Mouse (Mus musculus) forebrain, embryonic 11.5 days (tissue): ENCODE data around the gene Rad23a. TPM values are rescaled to one million over a fixed set of nuclear protein-coding genes. Genes with fewer than 3 reads are reported as not detected.

Source experiments
- ATAC-seq: fragments of 200-750 bp; cut with Nextera tagmentation; replicated peaks from 2 replicates; pipeline ENCODE4 v1.8.0; 2017; ENCODE audit warnings: moderate TSS enrichment; ENCODE audit not compliant: low FRiP score
- DNase-seq: peaks from one replicate; pipeline ENCODE4 v3.0.0-alpha.2; 2017; ENCODE audit warnings: low spot score
- H3K27ac ChIP-seq: fragments of 300-500 bp; sonication (generic); 2 replicates; pipeline ENCODE4 v1.5.1; 2014; ENCODE audit warnings: low read depth, low read length
- H3K27me3 ChIP-seq: fragments of 300-500 bp; sonication (generic); 2 replicates; pipeline ENCODE4 v1.6.1; 2014; ENCODE audit warnings: mild to moderate bottlenecking, low read length, mixed read lengths; ENCODE audit not compliant: control insufficient read depth, insufficient read depth
- H3K36me3 ChIP-seq: fragments of 300-500 bp; sonication (generic); 2 replicates; pipeline ENCODE4 v1.6.1; 2014; ENCODE audit warnings: mild to moderate bottlenecking, low read length, moderate library complexity, mixed read lengths; ENCODE audit not compliant: control insufficient read depth, insufficient read depth
- H3K4me1 ChIP-seq: fragments of 300-500 bp; sonication (generic); replicated peaks from 2 replicates; pipeline ENCODE4 v1.6.1; 2014; ENCODE audit warnings: low read length, mixed read lengths; ENCODE audit not compliant: control insufficient read depth, insufficient read depth
- H3K4me2 ChIP-seq: fragments of 300-500 bp; sonication (generic); 2 replicates; pipeline ENCODE4 v1.6.1; 2014; ENCODE audit warnings: low read depth, mild to moderate bottlenecking, low read length, moderate library complexity, mixed read lengths; ENCODE audit not compliant: severe bottlenecking
- H3K4me3 ChIP-seq: fragments of 300-500 bp; sonication (generic); 2 replicates; pipeline ENCODE4 v1.5.1; 2014; ENCODE audit warnings: low read depth, low read length
- H3K9ac ChIP-seq: fragments of 300-500 bp; sonication (generic); 2 replicates; pipeline ENCODE4 v1.6.1; 2014; ENCODE audit warnings: low read length
- H3K9me3 ChIP-seq: fragments of 300-500 bp; sonication (generic); 2 replicates; pipeline ENCODE4 v1.6.1; 2016; ENCODE audit warnings: low read length, mixed read lengths; ENCODE audit not compliant: control insufficient read depth
- WGBS: fragments of 180-500 bp; shearing (Covaris S2); extraction: QIAGEN DNeasy Blood & Tissue Kit; methylation state at CpG from one replicate; pipeline ENCODE4 v1.1.7; 2014; 5-methylcytosine and 5-hydroxymethylcytosine counted together
- polyA plus RNA-seq: library from polyadenylated mRNA; unstranded; fragments of >200 nt; fragmentation: Nextera tagmentation; extraction: Ambion mirVana; gene quantifications from 2 replicates; pipeline ENCODE4 v1.2.1, GENCODE M21; 2014

Gene Rad23a
- 102 and 110 TPM in 2 replicates for polyA plus RNA-seq

DNA sequence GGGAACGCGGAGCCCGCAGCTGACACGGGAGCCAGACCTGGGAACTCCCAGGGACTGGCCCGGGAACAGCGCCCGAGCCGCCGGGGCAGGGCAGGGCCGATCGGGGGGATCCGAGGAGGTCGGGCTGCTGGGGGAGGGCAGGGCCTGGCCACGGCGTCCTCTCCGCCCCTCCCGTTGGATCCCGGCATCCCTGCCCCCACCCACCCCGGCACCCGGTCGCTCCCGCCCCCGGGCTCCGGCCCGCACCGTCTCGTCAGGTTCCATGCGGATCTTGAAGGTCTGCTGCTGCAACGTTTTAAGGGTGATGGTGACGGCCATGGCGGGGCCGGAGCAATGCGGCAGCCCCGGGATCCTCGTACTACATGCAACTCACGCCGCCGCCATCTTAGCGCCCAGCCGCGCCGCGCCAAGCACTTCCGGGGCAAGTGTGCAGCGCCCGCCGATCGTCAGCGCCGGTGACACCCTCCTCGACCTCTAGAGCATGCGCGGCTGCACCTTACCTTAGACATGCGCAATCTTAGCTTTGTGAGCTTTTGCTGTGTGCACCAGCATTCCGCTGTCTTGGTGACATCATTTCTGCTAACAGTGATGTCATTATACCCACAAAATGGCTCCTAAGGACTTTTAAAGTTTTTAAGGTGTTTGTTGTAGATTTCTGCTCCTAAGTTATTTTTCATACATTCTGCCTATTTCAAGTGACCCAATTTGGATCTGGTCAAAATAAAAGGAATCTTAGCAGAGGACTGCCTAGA, at the start of gene Rad23a:
TSS of gene Rad23a (minus strand) at position 418 of the 752 bp plus-strand sequence.
- Histone ChIP-seq H3K27me3 (no peaks in the 10 kb centered on the region), H3K4me3 (peak within 1 kb of the TSS; percentile 97), H3K9me3 (no peaks in the 10 kb centered on the region), H3K9ac (peak within 1 kb of the TSS; percentile 95), H3K4me1 (peaks cover 17% of the 10 kb centered on the region), H3K4me2 (peak within 1 kb of the TSS; percentile 65), H3K27ac (peak within 1 kb of the TSS; percentile 77), H3K36me3 (peaks cover 35% of the 10 kb centered on the region; the same call in 1 of the 2 replicates)
- WGBS: under 1% methylated on average over 53 of the region's 55 CpGs
- DNase-seq (peak; percentile 95), ATAC-seq (peak; percentile 95)

DNA sequence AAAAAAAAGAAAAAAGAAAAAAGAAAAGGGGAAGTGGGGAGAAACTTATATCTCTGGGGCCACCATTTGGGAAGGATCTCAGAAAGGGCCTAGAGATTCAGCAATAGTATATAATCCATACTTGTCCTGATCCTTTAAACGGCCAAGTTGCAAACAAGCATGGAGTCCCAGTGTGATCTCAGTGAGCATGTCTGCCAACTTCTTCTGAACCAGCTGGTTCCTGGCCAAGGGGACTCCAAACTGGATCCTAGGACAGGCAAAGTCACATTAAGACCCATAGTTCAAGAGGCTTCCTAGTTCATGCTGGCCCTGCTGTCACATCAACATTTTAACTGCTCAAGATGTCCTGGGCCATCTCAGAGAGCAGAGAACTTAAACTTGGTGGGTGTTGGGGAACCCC, 48.7 kb upstream of the Rad23a start:
- H3K27me3 ChIP-seq: no peaks in the 10 kb centered on the region
- H3K36me3 ChIP-seq: no peaks in the 10 kb centered on the region; the same call in 1 of the 2 replicates
- H3K9ac ChIP-seq: no peak overlapping the region
- H3K9me3 ChIP-seq: no peaks in the 10 kb centered on the region
- H3K4me3 ChIP-seq: no peak overlapping the region
- no peak for ATAC-seq
- H3K27ac ChIP-seq: no peak overlapping the region
- no peak overlapping the region for H3K4me2 ChIP-seq
- DNase-seq: no peak
- WGBS: 97% methylated on average over 1 of the region's 1 CpGs
- peaks cover 5% of the 10 kb centered on the region; the same call in 1 of the 2 replicates for H3K4me1 ChIP-seq

DNA sequence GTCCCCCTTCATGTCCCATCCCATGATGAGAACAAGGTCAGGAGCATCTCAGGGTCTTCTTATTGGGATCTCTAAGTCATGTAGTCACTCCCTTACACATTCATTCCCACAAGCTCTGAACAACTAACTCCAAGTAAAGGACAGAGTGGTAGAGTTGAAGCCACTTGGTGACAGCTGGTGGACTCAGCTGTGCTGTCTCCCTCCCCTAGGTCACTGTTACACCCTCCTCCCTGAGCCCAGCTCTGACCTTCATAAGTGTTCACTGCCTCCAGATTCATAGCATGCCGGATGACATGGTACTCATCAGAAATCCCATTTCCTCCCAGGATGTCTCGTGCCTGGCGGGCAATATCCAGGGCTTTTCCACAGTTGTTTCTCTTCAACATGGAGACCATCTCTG, 47.8 kb upstream of the Rad23a start:
- DNase-seq: no peak
- ATAC-seq: no peak
- no peak overlapping the region for H3K27ac ChIP-seq
- no peaks in the 10 kb centered on the region for H3K9me3 ChIP-seq
- peaks cover 5% of the 10 kb centered on the region; the same call in 1 of the 2 replicates for H3K4me1 ChIP-seq
- no peak overlapping the region for H3K9ac ChIP-seq
- no peaks in the 10 kb centered on the region for H3K27me3 ChIP-seq
- H3K36me3 ChIP-seq: no peaks in the 10 kb centered on the region; the same call in 1 of the 2 replicates
- no peak overlapping the region for H3K4me2 ChIP-seq
- 96% methylated on average over 3 of the region's 3 CpGs for WGBS
- H3K4me3 ChIP-seq: no peak overlapping the region

DNA sequence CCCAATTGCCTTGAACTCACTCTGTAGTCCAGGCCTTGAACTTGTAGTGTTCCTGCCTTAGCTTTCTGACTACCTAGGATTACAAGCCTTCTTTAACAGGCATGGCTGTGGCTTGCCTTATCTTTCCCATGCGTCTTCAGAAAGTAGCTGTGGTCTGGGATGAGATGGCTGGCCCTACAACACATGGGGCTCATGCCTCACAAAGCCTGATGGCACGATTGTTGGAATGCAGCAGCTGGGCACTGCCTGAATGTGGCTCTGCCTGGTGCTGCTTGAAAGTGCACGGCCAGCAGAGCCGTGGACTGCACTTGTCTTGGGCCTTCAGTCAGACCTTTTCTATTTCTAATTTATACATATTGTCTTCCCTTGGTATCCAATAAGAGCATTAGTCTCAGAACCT, 44.3 kb upstream of the Rad23a start:
- no peak overlapping the region for H3K9ac ChIP-seq
- H3K36me3 ChIP-seq: no peaks in the 10 kb centered on the region; the same call in 1 of the 2 replicates
- H3K4me1 ChIP-seq: no peaks in the 10 kb centered on the region
- H3K4me3 ChIP-seq: no peak overlapping the region
- no peaks in the 10 kb centered on the region for H3K9me3 ChIP-seq
- H3K4me2 ChIP-seq: no peak overlapping the region
- no peak overlapping the region for H3K27ac ChIP-seq
- DNase-seq (no peak), ATAC-seq (no peak)
- WGBS: 88% methylated on average over 4 of the region's 4 CpGs
- no peaks in the 10 kb centered on the region for H3K27me3 ChIP-seq

GRCm38 (mm10) chr8:84878915-84879314, 38.5 kb upstream of the Rad23a start:
- Histone ChIP-seq H3K36me3 (no peaks in the 10 kb centered on the region), H3K27ac (no peak overlapping the region), H3K9me3 (no peaks in the 10 kb centered on the region), H3K27me3 (no peaks in the 10 kb centered on the region), H3K4me2 (no peak overlapping the region), H3K9ac (no peak overlapping the region), H3K4me3 (no peak overlapping the region), H3K4me1 (no peaks in the 10 kb centered on the region)
- no peak for DNase-seq
- WGBS: 85% methylated on average over 1 of the region's 1 CpGs
- ATAC-seq: no peak

DNA sequence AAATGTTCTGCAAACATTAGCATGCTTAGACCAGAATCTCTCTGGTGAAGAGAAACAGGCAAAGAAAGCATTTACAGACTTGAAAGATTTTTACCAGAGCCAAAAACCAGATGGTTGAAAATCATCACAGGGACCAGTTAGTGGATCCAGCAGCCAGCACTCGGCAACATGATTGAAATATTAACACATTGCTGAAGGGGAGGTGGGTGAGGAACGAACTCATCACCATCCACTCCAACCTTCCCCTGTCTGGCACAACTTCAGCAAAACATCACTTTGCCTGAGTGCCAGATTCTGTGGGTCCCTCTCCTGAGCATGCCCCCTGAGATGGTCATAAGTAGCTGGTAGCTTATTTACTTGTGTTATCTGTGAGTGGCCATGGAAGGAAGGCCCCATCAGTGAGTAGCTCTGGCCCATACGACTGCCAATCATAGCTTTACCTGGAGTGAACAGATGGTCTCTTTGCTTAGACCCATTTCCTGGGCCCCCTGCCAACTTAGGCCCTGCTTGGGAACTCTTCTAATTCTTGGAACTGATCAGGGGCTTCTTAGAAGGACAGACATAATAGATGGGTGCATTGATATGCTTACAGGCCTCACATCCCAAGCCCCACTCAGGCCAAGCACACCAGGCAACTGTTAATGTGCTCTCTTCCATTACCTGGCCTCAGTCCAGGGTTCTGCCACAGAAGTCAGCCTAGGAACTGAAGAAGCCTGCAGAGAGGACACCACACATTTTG, 37.0 kb upstream of the Rad23a start:
- H3K9ac ChIP-seq: no peak overlapping the region
- no peaks in the 10 kb centered on the region for H3K9me3 ChIP-seq
- DNase-seq (no peak), ATAC-seq (no peak)
- H3K27me3 ChIP-seq: no peaks in the 10 kb centered on the region
- peaks cover 6% of the 10 kb centered on the region for H3K4me1 ChIP-seq
- 90% methylated on average over 3 of the region's 3 CpGs for WGBS
- H3K4me3 ChIP-seq: no peak overlapping the region
- H3K4me2 ChIP-seq: no peak overlapping the region
- H3K36me3 ChIP-seq: no peaks in the 10 kb centered on the region
- no peak overlapping the region for H3K27ac ChIP-seq

GRCm38 (mm10) chr8:84874339-84874738, 33.9 kb upstream of the Rad23a start:
- WGBS: 89% methylated on average over 3 of the region's 3 CpGs
- Histone ChIP-seq H3K4me3 (no peak overlapping the region), H3K4me1 (peaks cover 12% of the 10 kb centered on the region), H3K27ac (no peak overlapping the region), H3K9me3 (no peaks in the 10 kb centered on the region), H3K36me3 (no peaks in the 10 kb centered on the region), H3K4me2 (no peak overlapping the region), H3K27me3 (no peaks in the 10 kb centered on the region), H3K9ac (no peak overlapping the region)
- ATAC-seq: no peak
- no peak for DNase-seq

- peak overlapping the region; percentile 80; the same call in 1 of the 2 replicates for H3K4me2 ChIP-seq
- H3K4me1 ChIP-seq: peaks cover 12% of the 10 kb centered on the region
- no peaks in the 10 kb centered on the region for H3K9me3 ChIP-seq
- no peaks in the 10 kb centered on the region for H3K27me3 ChIP-seq
- 0 out of 2 replicates have a peak overlapping the region, but pooled peaks have one; percentile 57 for H3K9ac ChIP-seq
- H3K27ac ChIP-seq: no peak overlapping the region
- peak overlapping the region; percentile 38 for H3K4me3 ChIP-seq
- peaks cover 5% of the 10 kb centered on the region; the same call in 1 of the 2 replicates for H3K36me3 ChIP-seq
- ATAC-seq: no peak
- 64% methylated on average over 4 of the region's 4 CpGs for WGBS
- no peak for DNase-seq
These were observed 32.6 kb upstream of the Rad23a start for GRCm38 (mm10) chr8:84873016-84873415.
